Mouse (Mus musculus): Measurements from ENCODE around the gene Olfr1145. TPM values are rescaled to one million over a fixed set of nuclear protein-coding genes. Genes with fewer than 3 reads are reported as not detected.
A peak's percentile ranks its signal among the peaks of the same experiment; 100 is the strongest.

The Olfr1145 gene
- not detected for total RNA-seq (2021)

DNA sequence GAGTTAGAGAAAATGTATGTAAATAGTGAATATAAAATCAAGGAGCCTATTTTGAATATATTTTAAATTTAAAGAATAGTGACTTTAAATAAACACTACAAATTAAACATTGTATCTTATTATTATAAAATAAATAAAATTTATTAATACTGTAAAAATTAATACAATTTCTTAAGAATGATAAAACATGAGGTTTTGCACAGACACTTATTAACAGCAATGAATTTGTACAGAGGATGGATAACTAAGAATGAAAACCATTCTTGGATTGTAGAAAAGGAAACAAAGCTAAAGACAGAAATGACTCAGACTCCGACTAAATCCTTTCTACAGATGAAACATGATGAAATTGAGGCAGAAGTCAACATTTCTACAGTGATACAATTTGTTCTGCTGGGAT lies at the start of gene Olfr1145:
Olfr1145 (plus strand) TSS at position 301 of the 400 bp plus-strand sequence.
- DNase-seq (ENCODE audit: low spot score in 2 of 2), result no peak
- intact Hi-C loops (cut with DNase I), result no loop called here

DNA sequence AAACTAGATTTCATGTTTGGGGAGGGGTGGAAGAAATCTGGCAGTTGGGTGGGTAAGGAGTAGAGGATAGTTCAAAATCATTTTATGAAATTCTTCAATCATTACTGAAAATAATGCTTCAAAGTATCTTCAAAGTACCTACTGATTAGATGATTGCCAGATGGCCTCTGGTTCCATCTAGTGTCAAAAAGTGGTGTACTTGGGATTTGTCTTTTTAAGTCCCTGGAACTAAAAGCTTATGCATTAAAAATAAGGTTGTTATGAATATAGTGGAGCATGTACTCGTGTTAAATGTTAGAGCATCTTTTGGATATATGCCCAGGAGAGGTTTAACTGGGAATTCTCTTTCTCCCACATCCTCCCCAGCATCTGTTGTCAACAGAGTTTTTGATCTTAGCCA lies 33.5 kb upstream of the Olfr1145 start:
- peak in 1 of 2 experiments; percentile 19 for DNase-seq (ENCODE audit: low spot score in 2 of 2)
- intact Hi-C loops (cut with DNase I), result loop anchor here (10.0 kb wide), 1 partner anchor 381 kb away; no protein-coding TSS in a partner anchor

DNA sequence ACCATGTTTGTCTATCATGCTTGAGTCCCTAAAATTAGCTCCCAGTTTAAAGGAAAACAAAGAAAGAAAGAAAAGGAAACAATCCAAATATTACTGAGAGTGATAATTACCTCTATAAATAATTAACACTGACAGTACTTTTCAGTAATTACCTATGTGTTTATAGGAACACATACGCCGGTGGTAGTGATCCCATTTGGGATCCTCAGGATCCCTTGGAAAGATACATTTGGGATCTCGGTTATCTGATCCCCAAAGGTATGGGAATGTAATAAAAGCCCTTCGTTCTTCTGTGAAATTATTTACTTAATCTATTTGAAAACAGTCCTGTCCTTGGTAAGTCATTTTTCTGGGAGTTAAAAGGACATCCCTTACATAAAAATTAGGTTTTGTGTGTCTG lies 30.4 kb upstream of the Olfr1145 start, which contains the start of gene Olfr152:
Olfr152 (plus strand) TSS at position 301 of the 400 bp plus-strand sequence.
- no peak for DNase-seq (ENCODE audit: low spot score in 2 of 2)
- intact Hi-C loops (cut with DNase I), result loop anchor here (10.0 kb wide), 1 partner anchor 384 kb away; no protein-coding TSS in a partner anchor

DNA sequence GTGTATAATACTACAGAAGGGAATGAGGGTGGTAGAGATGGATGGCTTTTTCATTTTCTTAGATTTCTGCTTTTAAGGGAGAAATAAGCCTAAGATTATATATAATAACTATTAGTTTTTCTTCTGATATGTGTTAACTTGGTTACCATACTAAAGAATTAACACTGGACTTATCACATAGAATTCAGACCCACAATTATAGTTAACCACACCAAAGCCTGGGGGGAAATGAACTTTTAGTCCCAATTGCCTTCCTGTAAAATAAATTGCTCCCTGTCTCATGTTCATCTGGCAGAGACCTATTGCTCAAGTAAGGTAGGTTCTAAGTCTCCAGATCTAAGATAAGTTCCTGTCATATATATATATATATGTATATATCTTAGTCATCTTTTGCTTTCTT lies 9.3 kb upstream of the Olfr1145 start, which contains the start of gene Olfr1143:
Olfr1143 (plus strand) TSS at position 301 of the 400 bp plus-strand sequence.
- DNase-seq (ENCODE audit: low spot score in 2 of 2), result no peak
- intact Hi-C loops (cut with DNase I), result no loop called here

DNA sequence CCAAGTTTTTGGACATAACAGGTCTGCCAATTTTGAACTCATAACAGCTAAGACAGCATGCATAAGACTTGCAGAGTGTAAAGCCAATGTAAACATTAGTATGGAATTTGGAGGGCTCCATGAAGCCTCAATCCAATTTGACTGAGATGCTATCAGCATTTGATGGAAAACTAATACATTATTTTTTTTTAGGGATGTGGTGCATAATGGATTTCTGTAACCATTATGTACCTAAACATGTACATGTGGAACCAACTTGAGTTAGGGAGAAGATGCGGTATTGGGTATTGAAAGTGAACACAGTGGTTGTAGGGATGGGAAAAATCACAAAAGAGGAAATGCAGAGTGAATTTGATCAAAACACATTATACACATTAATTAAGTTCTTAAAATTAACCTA lies 20.6 kb downstream of the Olfr1145 start, which contains the start of gene Olfr1148:
Olfr1148 (plus strand) TSS at position 301 of the 400 bp plus-strand sequence.
- DNase-seq (ENCODE audit: low spot score in 2 of 2), result no peak
- intact Hi-C loops (cut with DNase I), result no loop called here

DNA sequence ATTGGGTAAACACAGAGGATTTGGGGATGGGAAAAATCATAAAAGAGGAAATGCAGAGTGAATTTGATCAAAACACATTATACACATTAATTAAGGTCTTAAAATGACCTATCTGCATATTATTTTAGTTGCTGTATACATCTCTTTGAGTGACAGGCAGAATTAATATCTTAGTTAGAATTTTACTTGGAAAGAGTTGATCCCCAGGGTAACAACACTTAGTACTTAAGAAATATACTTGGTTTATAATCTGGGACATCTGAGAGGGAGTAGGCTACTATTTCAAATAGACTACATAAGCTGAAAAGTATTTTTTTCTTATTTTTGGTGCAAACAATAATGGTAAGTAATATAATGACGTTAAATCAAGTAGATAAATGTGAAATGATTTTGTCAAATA lies 34.1 kb downstream of the Olfr1145 start, which contains the start of gene Olfr1150-ps1:
Olfr1150-ps1 (plus strand) TSS at position 301 of the 400 bp plus-strand sequence.
- DNase-seq (ENCODE audit: low spot score in 2 of 2), result no peak
- intact Hi-C loops (cut with DNase I), result no loop called here

DNA sequence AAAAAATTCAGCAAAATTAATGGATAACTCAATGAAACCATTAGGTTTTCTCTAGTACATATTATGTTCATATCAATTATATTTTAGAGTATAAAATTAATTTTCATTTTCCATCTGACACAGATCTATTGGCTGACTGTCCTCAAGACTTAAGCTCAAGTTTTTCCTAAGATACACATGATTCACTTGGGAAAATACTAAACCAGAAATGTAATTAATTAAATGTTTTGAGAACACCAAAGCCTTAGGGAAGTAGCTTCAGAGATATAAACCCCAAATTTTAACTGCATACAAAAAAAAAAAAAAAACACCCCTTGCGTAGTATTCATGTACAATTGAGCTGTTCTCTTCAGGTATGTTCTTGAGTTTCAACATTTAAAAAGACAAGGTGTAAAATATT lies 45.9 kb downstream of the Olfr1145 start, which contains the start of gene Olfr1151:
Olfr1151 (plus strand) TSS at position 301 of the 400 bp plus-strand sequence.
- DNase-seq (ENCODE audit: low spot score in 2 of 2), result no peak

More for the DNA sequence above, 45.9 kb downstream of the Olfr1145 start, which contains the start of gene Olfr1151:
- intact Hi-C loops (cut with DNase I), result no loop called here

Other genes with a start within 250 kb of the Olfr1145 start
- not detected for gene Olfr1129, start 235.9 kb upstream of the Olfr1145 start, total RNA-seq (2021)
- not detected for gene Olfr1130, start 203.6 kb upstream of the Olfr1145 start, total RNA-seq (2021)
- not detected for gene Olfr1131, start 182.7 kb upstream of the Olfr1145 start, total RNA-seq (2021)
- not detected for gene Olfr1132, start 172.3 kb upstream of the Olfr1145 start, total RNA-seq (2021)
- gene Olfr1133, start 162.4 kb upstream of the Olfr1145 start, total RNA-seq (2021), result not detected
- gene Olfr1134, start 151.4 kb upstream of the Olfr1145 start, total RNA-seq (2021), result not detected
- gene Olfr1135, start 136.2 kb upstream of the Olfr1145 start, total RNA-seq (2021), result not detected
- gene Olfr1136, start 115.9 kb upstream of the Olfr1145 start, total RNA-seq (2021), result not detected
- gene Olfr1137, start 96.6 kb upstream of the Olfr1145 start, total RNA-seq (2021), result not detected
- gene Olfr1138, start 69.8 kb upstream of the Olfr1145 start, total RNA-seq (2021), result not detected
- not detected for gene Olfr1140, start 66.1 kb upstream of the Olfr1145 start, total RNA-seq (2021)
- not detected for gene Olfr1141, start 55.8 kb upstream of the Olfr1145 start, total RNA-seq (2021)
- gene Olfr152, start 30.3 kb upstream of the Olfr1145 start, total RNA-seq (2021), result not detected
- gene Olfr1143, start 9.2 kb upstream of the Olfr1145 start, total RNA-seq (2021), result not detected
- not detected for gene Olfr1148, start 20.7 kb downstream of the Olfr1145 start, total RNA-seq (2021)
- not detected for gene Olfr1150-ps1, start 34.2 kb downstream of the Olfr1145 start, total RNA-seq (2021)
- not detected for gene Olfr1151, start 46.0 kb downstream of the Olfr1145 start, total RNA-seq (2021)
- not detected for gene Olfr1152, start 56.7 kb downstream of the Olfr1145 start, total RNA-seq (2021)
- not detected for gene Olfr1153, start 85.1 kb downstream of the Olfr1145 start, total RNA-seq (2021)
- gene Olfr1154, start 95.3 kb downstream of the Olfr1145 start, total RNA-seq (2021), result not detected
- gene Olfr1155, start 135.3 kb downstream of the Olfr1145 start, total RNA-seq (2021), result not detected
- not detected for gene Olfr1156, start 143.3 kb downstream of the Olfr1145 start, total RNA-seq (2021)
- not detected for gene Olfr1157, start 158.5 kb downstream of the Olfr1145 start, total RNA-seq (2021)
- gene Olfr74, start 164.8 kb downstream of the Olfr1145 start, total RNA-seq (2021), result not detected
- not detected for gene Olfr1158, start 180.3 kb downstream of the Olfr1145 start, total RNA-seq (2021)
- not detected for gene Olfr1160, start 198.4 kb downstream of the Olfr1145 start, total RNA-seq (2021)
- not detected for gene Olfr1161, start 213.0 kb downstream of the Olfr1145 start, total RNA-seq (2021)
- not detected for gene Olfr73, start 227.9 kb downstream of the Olfr1145 start, total RNA-seq (2021)
- gene Olfr1162, start 241.3 kb downstream of the Olfr1145 start, total RNA-seq (2021), result not detected

Measured in left cerebral cortex, postnatal 25 days (tissue).